Mouse (Mus musculus): ENCODE results near the gene Oxt.
"Not testable (repeated sequence)": the region's sequence is repeated elsewhere in the genome, so short reads cannot be mapped to it uniquely, and the experiment has no call there.

The Oxt gene

DNA sequence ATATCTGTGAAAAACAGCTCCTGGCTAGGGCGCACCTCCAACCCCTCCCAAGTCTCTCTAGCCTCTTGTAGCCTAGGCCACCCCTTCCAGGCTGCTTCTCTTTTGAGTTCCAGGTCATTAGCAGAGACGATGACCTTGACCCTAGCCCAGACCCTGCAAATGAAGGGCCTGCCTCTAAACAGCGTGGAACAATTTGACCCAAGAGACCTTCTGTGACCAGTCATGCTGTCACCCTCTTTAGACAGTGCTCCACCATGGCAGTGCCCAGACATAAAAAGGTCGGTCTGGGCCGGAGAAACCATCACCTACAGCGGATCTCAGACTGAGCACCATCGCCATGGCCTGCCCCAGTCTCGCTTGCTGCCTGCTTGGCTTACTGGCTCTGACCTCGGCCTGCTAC lies at the start of gene Oxt:
TSS of gene Oxt (plus strand) at position 301 of the 400 bp plus-strand sequence.
- no peak for DNase-seq (ENCODE audit: low read depth, low spot score)

DNA sequence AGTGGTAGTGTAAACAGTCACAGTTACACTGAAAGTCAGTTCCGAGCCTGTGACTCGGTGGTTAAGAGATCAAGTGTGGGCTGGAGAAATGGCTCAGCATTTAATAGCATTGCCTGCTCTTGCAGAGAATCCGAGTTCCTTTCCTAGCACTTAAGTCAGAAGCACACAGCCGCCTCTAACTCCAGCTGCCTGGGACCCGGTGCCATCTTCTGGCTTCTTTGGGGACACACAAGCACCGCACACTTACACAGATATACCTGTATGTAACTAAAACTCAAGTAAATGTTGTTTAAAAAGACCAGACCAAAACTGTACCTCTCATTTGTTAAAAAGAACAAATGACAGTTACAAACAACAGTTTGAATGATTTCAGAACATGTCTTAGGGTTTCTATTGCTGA lies 47.5 kb upstream of the Oxt start:
- no peak for DNase-seq (ENCODE audit: low read depth, low spot score)

DNA sequence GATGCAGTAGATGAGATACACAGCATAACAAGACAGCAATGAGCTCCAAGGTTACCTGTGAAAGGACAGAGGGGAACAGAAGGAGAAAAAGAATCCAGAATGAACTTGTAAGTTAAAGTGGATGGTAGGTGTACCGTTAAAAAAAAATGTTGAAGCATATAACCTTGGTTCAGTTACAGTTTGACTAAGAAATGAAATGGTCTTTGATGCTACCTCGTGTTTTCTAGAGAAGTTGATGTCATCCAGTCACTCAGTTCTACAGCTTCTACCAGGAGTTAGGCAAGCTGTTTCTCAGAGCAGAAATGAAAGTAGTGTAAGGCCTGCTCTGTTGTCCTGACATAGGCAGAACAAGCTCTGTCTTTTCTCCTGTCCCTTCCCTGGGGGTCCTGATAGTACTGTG lies 46.7 kb upstream of the Oxt start:
- DNase-seq (ENCODE audit: low read depth, low spot score) = no peak

DNA sequence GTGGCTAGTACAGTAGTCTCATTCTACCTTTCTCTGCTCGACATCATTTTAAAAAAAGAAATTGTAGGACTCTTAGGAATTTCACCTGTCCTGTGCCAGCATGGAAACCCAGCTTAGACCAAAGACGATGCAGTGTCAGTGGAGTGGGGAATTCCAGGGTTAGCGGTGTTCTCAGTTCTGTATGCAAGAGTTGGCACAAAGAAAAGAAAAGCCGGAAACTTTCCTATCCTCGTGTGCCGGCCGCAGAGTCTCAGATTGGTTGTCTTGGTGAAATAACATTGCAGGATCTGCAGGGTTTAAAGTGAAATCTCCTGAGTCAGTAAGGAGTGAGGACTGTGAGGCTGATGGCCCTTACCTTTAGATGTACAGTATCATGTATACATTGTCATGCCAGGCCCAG lies 46.0 kb upstream of the Oxt start:
- DNase-seq (ENCODE audit: low read depth, low spot score) = no peak

DNA sequence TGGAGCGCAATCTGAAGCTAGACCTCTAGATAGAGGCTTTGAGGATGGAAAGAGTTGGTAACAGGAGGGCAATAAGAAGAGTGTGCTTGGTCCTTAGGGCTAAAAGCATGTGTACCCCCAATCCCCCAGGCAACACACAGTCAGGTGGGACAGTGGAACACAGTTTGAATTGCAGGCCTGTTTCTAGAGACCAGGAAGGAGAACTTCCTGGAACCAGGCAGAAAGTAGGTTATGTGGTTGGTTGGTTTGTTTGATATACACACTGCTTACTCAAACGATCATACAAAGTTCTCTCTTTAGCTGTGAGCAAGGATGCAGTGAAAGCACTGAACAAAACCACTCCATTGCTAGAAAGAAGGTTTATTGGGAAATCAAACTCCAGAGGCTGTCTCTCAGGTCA lies 43.8 kb upstream of the Oxt start:
- DNase-seq (ENCODE audit: low read depth, low spot score) = no peak

DNA sequence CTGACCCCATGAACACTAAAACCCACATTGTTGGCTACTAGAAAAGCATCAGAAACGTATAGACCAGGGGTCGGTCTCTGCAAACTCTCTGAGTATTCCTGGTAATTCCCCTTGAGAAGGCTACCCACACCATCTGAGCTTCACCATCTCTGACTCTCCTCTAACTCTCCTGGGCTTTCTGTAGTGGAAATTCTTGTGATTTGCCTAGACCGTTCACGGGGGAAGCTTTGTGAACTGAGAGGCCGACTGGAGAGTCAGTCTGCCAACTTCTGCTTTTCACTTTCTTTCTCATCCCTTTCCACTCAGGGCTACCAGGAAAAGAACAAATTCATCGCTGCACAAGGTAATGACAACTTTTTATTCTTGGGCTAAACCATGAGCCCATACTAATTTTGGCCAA lies 41.0 kb upstream of the Oxt start:
- no peak for DNase-seq (ENCODE audit: low read depth, low spot score)

DNA sequence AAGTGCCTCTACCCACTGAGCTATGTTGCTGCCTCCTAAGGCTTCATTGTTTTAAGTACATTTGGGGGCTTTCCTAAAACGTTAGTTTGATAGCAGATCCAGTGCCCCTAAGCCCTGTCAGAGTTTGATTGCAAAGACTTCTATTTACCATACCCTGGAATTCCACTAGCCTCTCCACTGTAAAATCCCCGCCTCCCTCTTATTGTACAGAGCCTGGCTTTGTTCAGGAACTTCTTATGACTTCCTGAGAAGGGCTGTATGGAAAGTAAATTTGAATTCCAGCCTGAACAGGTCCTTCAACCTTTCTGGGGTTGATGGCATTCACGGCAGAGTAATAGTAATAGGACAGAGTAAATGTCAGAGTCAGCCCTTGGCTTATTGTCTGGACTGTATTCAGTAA lies 39.1 kb upstream of the Oxt start:
- DNase-seq (ENCODE audit: low read depth, low spot score) = no peak

DNA sequence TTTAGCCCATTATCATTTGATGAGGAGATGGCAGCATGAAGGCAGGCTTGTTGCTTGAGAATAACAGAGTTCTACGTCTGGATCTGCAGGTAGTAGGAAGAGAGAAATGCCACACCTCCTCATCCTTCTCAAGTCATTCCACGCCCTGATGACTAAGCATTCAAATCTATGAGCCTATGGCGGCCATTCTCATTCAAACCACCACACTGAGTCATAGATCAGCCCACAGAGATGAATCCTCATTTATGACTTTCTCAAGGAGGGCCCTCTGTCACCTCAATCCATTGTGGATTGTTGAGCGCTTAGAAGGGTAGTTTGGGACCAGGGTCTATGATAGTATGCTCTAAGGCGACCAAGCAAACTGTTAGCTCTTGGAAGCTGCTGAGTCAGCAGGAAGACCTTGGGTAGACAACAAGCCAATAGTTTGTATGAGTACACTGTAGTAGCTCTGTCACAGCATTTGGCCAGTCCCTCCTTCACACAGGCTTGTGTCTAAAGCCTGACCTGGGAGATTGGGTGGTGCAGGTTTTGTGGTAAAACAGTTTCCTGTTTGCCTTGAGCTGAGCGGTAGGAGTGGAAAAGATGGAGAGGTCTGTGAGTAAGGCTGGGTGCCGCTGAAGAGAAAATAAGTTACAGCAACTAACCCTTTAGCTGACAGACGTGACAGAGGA lies 37.0 kb upstream of the Oxt start:
- peak; percentile 50 for DNase-seq (ENCODE audit: low read depth, low spot score)

DNA sequence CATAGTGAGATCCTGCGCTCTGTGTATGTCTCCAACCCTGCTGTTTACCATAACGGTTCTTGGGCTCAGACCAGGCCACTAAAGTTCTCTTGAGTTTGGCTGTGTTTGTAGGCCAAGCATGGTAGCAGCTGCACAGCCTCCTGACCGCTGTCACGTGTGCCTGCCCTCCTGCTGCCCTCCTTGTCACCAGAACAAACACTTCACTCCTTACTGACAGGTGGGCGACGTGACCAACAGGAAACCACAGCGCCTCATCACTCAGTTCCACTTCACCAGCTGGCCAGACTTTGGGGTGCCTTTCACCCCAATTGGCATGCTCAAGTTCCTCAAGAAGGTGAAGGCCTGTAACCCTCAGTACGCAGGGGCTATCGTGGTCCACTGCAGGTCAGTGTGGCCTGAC lies 35.7 kb upstream of the Oxt start:
- peak; percentile 27 for DNase-seq (ENCODE audit: low read depth, low spot score)

DNA sequence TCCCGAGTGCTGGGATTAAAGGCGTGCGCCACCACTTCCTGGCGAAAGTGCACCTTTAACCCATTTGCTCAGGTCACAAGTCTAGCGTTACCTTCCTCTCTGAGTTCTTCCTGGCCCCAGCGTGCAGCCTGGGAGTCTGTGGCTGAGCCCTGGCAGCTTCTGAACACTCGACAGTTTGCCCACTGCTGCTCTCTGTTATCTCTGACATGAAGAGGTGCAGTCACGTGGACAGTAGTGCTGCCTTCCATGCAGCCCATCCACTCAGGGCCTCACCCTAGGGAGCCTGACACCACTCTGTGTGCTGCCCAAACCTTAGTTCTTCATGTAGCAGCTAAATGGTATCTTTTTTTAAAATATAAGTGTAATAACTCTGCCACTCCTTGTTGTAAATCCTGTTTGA lies 29.0 kb upstream of the Oxt start:
- DNase-seq (ENCODE audit: low read depth, low spot score) = no peak

DNA sequence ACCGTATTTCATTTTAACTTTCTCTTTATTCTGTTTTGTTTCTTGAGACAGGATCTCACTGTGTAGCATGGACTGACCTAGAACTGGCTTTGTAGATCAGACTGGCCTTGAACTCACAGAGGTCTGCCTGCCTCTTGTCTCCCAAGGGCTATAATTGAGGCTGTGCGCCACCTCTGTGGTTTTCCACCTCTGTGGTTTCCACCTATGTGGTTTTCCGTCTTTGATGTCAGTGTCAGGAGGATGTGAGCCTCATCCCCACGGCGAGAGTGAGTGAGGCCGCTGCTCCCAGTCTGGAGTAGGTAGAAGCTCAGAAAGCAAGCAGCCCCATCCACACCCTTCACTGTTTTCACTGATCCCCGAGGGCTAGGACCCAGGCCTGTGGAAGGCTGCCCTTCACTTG lies 21.1 kb upstream of the Oxt start:
- DNase-seq (ENCODE audit: low read depth, low spot score) = peak; percentile 33

DNA sequence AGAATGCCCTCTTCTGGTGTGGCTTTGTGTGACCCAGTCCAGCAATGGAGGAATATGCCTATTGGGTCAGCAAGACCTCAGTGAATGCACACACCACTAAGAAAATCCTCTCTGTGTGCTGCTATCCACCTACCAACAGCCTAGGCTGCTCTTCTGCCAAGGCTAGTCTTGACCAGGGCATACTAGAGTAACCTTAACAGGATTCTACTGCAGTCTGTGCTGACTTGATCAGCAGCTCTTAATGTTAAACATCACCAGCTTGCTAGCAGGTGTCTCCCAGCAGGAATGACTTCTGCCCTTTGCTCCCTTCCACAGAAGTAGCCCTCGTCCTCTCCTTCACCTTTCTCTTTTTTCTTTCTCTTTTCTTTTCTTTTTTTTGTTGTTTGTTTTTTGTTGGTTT lies 19.7 kb upstream of the Oxt start:
- DNase-seq (ENCODE audit: low read depth, low spot score) = no peak

DNA sequence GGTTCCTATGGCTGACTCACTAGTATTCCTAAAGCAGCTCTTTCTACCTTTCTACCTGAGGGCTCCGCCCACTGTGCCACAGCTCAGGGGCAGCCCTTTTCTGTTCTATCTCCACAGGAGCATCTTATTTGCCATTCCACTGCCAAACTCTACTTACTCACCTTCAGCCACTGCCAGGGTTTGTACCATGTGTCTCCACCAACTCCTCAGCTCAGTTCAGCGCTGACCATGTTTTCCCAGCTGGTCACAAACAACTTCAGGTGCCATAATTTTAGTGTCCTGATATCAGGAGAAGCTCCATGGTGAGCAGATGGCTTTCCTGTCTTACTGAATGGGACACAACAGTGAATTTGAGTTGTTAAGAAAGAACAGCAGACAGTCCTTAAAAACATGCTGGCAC lies 18.5 kb upstream of the Oxt start:
- no peak for DNase-seq (ENCODE audit: low read depth, low spot score)

DNA sequence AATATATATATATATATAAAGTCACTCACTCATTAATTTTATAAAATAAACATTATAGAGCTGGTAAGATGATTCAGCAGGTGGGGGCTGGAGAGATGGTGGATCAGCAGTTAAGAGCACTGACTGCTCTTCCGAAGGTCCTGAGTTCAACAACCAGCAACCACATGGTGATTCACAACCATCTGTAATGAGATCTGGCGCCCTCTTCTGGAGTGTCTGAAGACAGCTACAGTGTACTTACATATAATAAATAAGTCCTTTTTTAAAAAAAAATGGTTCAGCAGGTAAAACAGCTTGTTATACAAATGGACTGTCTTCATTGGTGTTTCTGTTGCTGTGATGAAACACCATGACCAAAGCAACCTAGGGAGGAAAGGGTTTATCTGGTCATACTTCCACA lies 18.0 kb upstream of the Oxt start:
- DNase-seq (ENCODE audit: low read depth, low spot score) = peak; percentile 22

DNA sequence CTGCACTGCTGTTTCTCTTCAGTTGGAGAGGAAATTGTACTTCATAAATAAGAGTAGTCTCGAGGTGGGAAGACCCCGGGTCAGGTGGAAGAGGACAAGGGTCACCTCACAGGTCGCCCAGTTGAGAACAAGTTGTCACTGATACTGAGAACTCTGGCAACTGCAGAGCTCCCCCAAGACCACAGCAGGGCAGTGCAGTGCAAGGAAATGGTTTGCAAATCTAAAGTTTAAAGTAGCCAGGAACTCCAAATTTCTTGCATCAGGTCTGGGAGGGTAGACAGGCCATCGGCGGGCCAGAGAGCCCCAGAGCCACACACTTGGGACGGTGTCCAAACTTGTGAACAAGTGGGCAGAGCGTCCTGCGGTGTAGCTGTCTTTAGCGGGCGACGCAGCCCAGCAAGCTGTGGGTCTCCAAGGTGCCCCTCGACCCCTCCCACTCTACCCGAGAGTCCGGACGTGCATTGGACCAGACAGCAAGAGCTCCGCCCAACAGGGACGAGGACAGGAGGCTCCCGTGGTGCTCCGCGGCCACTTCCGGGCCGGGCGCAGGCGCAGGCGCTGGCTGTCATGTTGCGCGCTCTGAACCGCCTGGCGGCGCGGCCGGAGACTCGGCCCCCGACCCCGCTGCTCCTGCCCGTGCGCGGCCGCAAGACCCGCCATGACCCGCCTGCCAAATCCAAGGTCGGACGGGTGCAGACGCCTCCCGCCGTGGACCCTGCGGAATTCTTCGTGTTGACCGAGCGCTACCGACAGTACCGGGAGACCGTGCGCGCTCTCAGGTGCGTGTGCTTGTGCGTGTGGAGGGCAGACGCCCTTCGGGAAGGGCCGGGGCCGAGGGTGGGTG lies 12.5 kb upstream of the Oxt start, which contains the start of gene Mrps26:
TSS of gene Mrps26 (plus strand) at position 531 of the 844 bp plus-strand sequence.
- DNase-seq (ENCODE audit: low read depth, low spot score) = peak; percentile 94

DNA sequence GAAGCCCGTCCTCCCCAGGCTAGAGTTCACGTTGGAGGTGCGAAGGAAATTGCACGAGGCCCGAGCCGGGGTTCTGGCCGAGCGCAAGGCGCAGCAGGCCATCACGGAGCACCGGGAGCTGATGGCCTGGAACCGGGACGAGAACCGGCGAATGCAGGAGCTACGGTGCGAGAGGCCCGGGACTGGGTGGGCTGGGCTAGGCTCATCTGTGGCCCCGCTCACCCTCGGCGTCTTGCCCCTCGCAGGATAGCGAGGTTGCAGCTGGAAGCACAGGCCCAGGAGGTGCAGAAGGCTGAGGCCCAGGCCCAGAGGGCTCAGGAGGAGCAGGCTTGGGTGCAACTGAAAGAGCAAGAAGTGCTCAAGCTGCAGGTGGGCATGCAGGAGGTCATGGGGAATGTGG lies 11.9 kb upstream of the Oxt start:
- DNase-seq (ENCODE audit: low read depth, low spot score) = no peak

DNA sequence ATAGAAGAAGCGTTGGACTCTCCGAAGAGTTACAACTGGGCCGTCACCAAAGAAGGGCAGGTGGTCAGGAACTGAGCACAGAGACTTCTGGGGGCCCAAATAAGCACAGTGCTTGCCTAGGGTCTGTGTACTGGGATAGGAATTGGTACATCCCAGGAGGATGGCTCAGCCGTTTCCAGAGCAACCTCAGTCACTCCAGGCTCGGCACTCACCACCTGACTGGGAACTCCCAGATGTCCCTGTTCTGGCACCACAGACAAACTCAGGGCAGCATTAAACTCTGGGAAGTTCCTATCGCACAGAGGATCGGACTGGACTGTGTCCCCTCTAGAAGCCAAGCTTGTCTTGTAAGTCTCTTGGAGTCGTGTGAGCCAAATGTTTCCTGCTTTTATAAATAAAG lies 11.0 kb upstream of the Oxt start:
- no peak for DNase-seq (ENCODE audit: low read depth, low spot score)

DNA sequence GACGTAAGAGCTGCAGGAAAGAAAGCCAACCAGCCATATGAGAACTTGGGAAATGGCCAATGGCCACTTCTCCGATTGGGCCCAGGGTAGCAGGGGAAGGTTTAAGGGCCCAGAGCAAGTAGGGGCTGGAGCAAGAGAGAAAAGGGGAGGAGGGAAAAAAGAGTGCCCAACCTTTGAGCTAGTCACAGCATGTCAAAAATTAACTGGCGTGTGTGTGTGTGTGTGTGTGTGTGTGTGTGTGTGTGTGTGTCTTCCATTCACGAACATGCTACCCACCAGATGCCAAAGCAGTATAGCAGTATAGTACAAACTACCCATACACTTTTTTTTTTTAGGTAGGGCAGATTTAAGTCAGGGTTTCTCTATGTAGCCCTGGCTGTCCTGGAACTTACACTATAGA lies 7.1 kb upstream of the Oxt start:
- DNase-seq (ENCODE audit: low read depth, low spot score) = no peak

DNA sequence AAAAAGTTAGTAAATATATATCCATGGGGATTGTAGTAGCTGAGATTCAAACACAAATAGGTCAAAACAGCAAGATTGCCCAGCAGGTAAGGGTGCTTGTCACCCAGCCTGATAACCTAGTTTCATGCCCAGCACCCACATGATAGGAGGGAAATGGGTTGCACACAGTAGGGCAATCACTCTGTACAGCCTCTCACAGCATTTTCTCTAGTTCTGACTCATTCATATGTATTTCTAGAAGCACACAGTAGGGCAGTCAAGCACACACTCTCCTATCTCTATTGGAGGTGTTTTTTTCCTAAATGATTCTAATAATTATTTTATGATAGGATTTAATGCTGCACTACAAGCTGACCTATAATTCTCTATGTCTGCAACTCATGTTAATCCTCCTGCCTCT lies 6.0 kb upstream of the Oxt start:
- no peak for DNase-seq (ENCODE audit: low read depth, low spot score)

DNA sequence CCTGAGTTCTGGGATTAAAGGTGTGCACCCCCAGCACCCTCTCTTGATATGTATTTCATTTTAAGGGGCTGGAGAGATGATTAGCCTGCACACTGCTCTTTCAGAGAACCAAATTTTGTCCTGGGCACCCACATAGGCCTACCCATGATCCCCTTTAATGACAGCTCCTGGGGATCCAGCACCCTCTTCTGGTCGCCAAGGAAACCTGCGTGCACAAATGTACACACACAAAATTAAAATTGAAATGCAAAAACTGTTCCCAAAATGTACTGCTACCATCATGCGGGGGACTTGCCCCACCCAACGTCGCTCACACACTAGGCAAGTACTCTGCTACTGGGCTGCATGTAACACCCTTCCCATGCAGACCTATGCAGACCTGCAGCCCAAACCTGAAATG lies 1.0 kb upstream of the Oxt start:
- DNase-seq (ENCODE audit: low read depth, low spot score) = no peak

DNA sequence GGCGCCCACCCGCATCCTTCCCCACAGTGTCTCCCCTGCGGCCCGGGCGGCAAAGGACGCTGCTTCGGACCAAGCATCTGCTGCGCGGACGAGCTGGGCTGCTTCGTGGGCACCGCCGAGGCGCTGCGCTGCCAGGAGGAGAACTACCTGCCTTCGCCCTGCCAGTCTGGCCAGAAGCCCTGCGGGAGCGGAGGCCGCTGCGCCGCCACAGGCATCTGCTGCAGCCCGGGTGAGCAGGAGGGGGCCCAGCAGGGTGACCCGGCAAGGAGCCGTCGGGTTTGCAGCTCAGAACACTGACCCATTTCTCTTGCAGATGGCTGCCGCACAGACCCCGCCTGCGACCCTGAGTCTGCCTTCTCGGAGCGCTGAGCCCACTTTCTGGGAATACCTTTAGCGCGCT lies 591 bp downstream of the Oxt start:
- DNase-seq (ENCODE audit: low read depth, low spot score) = not testable (repeated sequence)

DNA sequence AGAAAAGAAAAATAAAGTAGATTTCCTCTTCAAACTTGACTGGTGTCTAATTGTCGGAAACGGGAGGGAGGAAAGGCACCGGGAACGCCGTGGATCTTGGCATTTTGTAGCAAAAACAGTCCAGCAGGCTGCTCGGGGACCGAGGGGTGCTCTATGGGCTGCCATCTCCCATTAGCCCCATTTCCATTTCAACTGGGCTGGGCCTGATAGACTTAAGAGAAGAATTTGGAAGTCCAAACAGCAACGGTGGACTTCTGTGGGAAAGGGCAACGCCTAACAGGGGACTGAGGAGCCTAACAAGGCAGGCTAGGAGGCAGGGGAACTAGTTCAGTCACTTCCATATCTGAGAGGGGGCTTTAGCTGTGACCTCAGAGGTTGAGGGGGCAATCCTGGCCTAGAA lies 1.0 kb downstream of the Oxt start:
- no peak for DNase-seq (ENCODE audit: low read depth, low spot score)

DNA sequence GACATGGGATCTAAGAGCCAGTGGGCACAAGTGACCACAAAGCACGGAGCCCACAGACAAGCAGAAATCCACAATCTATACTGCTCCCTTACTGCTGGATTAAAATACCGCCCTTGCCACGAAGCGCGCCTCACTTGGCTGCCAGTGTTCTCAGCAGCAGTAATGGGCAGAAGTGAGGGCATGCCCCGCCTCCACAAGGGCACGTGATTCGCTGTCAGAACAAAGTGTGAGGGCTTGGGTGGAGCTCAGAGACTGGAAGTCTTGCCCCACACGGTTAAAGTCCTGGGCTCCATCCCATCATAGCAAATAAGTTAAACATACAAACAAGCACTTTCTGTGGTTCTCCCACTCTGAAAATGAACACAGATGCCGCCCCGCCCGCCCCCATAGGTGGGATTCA lies 1.7 kb downstream of the Oxt start:
- DNase-seq (ENCODE audit: low read depth, low spot score) = peak; percentile 74

Data from CD4-positive, CD25-positive, alpha-beta regulatory T cell, adult 2 months (primary cell).